Mouse (Mus musculus) kidney, embryonic 16.5 days (tissue): ENCODE results near the gene Zfp462. TPM values are rescaled to one million over a fixed set of nuclear protein-coding genes. Genes with fewer than 3 reads are reported as not detected.

Source experiments
- ATAC-seq: fragments of 200-750 bp; cut with Nextera tagmentation; 2 replicates; pipeline ENCODE4 v1.8.0; 2017; ENCODE audit warnings: moderate TSS enrichment; ENCODE audit not compliant: low FRiP score, low TSS enrichment
- H3K27ac ChIP-seq: fragments of 300-500 bp; sonication (generic); 2 replicates; pipeline ENCODE4 v1.5.1; 2014; ENCODE audit warnings: low read length
- H3K27me3 ChIP-seq: fragments of 300-500 bp; sonication (generic); 2 replicates; pipeline ENCODE4 v1.6.1; 2014; ENCODE audit warnings: low read length, control low read depth, mixed read lengths; ENCODE audit not compliant: insufficient read depth
- H3K36me3 ChIP-seq: fragments of 300-500 bp; sonication (generic); 2 replicates; pipeline ENCODE4 v1.6.1; 2014; ENCODE audit warnings: low read length, control low read depth, mixed read lengths; ENCODE audit not compliant: insufficient read depth
- H3K4me1 ChIP-seq: fragments of 300-500 bp; sonication (generic); 2 replicates; pipeline ENCODE4 v1.6.1; 2014; ENCODE audit warnings: low read length, control low read depth, mixed read lengths; ENCODE audit not compliant: insufficient read depth
- H3K4me2 ChIP-seq: fragments of 300-500 bp; sonication (generic); replicated peaks from 2 replicates; pipeline ENCODE4 v1.6.1; 2014; ENCODE audit warnings: low read depth, low read length
- H3K4me3 ChIP-seq: fragments of 300-500 bp; sonication (generic); 2 replicates; pipeline ENCODE4 v1.5.1; 2014; ENCODE audit warnings: mild to moderate bottlenecking, low read length
- H3K9ac ChIP-seq: fragments of 300-500 bp; sonication (generic); replicated peaks from 2 replicates; pipeline ENCODE4 v1.6.1; 2014; ENCODE audit warnings: low read length
- H3K9me3 ChIP-seq: fragments of 300-500 bp; sonication (generic); 2 replicates; pipeline ENCODE4 v1.6.1; 2016; ENCODE audit warnings: low read length, control low read depth
- WGBS: fragments of 180-500 bp; shearing (Covaris S2); extraction: QIAGEN DNeasy Blood & Tissue Kit; methylation state at CpG from one replicate; pipeline ENCODE4 v1.1.7; 2014; 5-methylcytosine and 5-hydroxymethylcytosine counted together
- polyA plus RNA-seq: library from polyadenylated mRNA; unstranded; fragments of >200 nt; fragmentation: Nextera tagmentation; extraction: Ambion mirVana; gene quantifications from 2 replicates; pipeline ENCODE4 v1.2.1, GENCODE M21; 2015

The Zfp462 gene
- polyA plus RNA-seq, 1 experiment from 2014 or later = 3.4 TPM

DNA sequence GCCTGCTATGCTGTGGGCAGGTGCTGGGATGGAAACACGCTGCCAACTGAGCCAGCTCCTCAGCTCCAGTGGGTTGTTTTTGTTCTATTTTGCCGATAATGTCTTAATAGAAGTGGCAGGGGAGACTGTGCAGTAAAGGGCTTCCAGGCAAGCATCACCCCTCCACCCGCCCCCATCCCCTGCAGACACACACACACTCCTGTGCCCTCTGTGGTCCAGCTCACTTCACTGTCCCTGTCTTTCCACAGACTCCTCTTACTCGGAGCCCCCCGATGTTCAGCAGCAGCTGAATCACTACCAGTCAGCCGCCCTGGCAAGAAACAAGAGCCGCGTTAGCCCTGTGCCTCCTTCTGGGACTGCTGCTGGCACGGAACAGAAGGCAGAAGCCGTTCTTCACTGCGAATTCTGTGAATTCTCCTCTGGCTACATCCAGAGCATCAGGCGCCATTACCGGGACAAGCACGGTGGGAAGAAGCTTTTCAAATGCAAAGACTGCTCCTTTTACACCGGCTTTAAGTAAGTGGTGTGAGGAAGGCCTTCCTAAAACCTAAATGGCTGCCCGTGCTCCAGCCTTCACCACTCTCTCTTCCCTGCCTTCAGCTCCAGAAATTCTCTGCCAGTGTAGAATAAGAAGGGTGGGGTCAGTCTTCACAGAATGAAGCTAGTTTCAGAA lies 105.2 kb downstream of the Zfp462 start:
- Histone ChIP-seq H3K4me3 (no peak overlapping the region), H3K27me3 (no peaks in the 10 kb centered on the region), H3K27ac (no peak overlapping the region), H3K4me2 (no peak overlapping the region), H3K36me3 (peaks cover 47% of the 10 kb centered on the region), H3K9me3 (no peaks in the 10 kb centered on the region), H3K9ac (no peak overlapping the region), H3K4me1 (no peaks in the 10 kb centered on the region)
- ATAC-seq = no peak
- 74% methylated on average over 16 of the region's 16 CpGs for WGBS

DNA sequence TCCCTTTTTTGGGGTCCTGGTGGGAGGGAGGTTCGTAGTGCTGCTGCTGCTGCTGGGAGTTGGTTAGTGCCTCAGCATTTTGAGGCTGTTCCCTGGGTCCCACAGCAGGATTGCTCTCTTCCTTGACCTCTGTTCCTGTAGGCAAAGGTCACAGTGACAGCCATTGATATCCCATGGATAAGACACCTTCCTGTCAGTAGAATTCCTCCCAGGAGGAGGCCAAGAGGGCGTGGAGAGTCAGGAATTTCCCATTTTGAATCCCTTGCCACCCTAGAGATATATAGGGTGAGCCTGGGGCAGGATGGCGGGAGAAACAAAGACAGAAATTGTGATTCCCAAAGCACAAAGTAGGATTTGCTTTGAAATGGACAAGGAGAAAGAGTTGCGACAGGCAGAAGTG lies 106.5 kb downstream of the Zfp462 start:
- 93% methylated on average over 4 of the region's 4 CpGs for WGBS
- H3K9ac ChIP-seq = no peak overlapping the region
- peaks cover 52% of the 10 kb centered on the region for H3K36me3 ChIP-seq
- no peak overlapping the region for H3K27ac ChIP-seq
- H3K9me3 ChIP-seq = no peaks in the 10 kb centered on the region
- no peak overlapping the region for H3K4me3 ChIP-seq
- H3K4me2 ChIP-seq = no peak overlapping the region
- H3K27me3 ChIP-seq = no peaks in the 10 kb centered on the region
- H3K4me1 ChIP-seq = no peaks in the 10 kb centered on the region
- no peak for ATAC-seq

DNA sequence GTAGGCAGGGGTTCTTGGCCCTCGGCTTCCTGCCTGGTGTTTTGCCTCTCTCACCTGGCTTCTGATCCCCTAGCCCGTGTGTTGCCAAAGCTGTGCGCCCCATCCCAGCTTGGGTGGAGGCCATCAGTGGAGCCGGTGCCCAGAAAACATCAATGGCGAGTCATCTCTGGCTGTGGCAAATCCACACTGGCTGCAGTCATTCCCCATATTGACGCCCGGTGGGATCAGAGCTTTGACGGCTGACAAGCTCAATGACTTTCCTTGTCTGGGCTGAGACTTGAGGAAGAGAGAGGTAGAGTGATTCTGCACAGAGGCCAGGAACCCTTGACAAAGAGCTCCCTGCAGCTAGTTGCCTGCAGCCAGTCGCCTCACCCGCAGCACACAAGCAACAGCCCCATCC lies 107.8 kb downstream of the Zfp462 start:
- no peak overlapping the region for H3K4me2 ChIP-seq
- WGBS = 95% methylated on average over 10 of the region's 10 CpGs
- no peaks in the 10 kb centered on the region for H3K9me3 ChIP-seq
- no peaks in the 10 kb centered on the region for H3K27me3 ChIP-seq
- no peak overlapping the region for H3K27ac ChIP-seq
- no peak for ATAC-seq
- no peaks in the 10 kb centered on the region for H3K4me1 ChIP-seq
- H3K9ac ChIP-seq = no peak overlapping the region
- peaks cover 52% of the 10 kb centered on the region for H3K36me3 ChIP-seq
- no peak overlapping the region for H3K4me3 ChIP-seq

DNA sequence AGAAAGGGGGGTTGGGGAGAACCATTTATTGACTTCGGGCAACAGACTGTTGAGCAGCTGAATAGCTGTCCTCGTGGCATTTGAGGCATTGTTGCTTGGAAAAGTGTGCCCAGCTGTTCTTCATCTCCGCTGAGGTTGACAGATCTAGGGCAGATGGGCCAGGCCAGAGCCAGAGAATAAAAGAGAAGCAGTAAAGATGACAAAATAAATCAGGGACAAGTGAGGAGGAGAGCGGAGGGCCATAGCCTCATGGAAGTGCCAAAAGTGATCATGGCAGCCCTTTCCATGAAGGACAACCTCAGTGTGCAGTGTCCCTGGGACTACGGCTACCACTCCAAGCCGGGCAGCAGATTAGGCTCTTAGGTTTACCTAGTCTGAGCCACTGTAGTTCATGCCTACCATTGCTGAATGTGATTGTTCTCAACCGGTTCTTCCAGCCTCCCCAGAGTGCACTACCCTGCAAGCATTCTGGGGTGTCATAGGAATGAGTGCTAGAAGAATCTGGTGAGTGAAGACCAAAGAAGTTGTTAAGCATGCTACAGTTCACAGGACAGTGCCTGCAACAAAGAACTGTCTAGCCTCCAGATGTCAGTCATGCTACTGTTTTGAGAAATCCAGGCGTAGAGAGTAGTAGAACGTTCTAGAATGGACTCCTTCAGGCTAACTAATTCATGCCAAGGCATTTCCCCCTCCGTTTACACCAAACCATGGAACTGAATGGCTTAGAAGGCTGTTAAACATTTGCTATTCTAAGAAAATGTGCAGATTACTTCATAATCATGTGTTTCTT lies 113.0 kb downstream of the Zfp462 start:
- peak; percentile 82 for ATAC-seq
- Histone ChIP-seq H3K4me1 (no peaks in the 10 kb centered on the region), H3K4me2 (no peak overlapping the region), H3K9me3 (no peaks in the 10 kb centered on the region), H3K27me3 (no peaks in the 10 kb centered on the region), H3K27ac (no peak overlapping the region), H3K36me3 (peaks cover 38% of the 10 kb centered on the region; the same call in 1 of the 2 replicates), H3K9ac (no peak overlapping the region), H3K4me3 (no peak overlapping the region)
- 51% methylated on average over 10 of the region's 10 CpGs for WGBS

DNA sequence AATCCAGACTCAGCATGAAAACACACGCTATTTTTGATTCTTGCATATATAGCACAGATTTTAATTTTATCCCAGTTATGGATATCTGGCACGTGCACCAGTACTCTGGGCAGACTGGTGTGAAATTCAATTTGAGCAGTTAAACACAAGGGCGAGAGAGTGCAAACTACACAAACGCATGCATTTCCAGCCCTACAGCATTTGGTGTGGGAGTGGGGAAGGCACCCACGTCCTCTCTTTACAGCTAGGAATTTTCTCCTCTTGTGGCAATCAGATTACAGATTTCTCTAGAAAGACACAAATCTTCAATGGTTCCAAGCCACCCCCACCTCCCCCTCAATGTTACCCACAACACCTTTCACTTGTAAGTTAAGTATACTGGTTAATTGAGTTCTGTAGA lies 114.1 kb downstream of the Zfp462 start:
- Histone ChIP-seq H3K9me3 (no peaks in the 10 kb centered on the region), H3K27me3 (no peaks in the 10 kb centered on the region), H3K4me2 (no peak overlapping the region), H3K4me1 (no peaks in the 10 kb centered on the region), H3K9ac (no peak overlapping the region), H3K4me3 (no peak overlapping the region), H3K27ac (no peak overlapping the region), H3K36me3 (peaks cover 36% of the 10 kb centered on the region)
- no peak for ATAC-seq
- 80% methylated on average over 5 of the region's 5 CpGs for WGBS

DNA sequence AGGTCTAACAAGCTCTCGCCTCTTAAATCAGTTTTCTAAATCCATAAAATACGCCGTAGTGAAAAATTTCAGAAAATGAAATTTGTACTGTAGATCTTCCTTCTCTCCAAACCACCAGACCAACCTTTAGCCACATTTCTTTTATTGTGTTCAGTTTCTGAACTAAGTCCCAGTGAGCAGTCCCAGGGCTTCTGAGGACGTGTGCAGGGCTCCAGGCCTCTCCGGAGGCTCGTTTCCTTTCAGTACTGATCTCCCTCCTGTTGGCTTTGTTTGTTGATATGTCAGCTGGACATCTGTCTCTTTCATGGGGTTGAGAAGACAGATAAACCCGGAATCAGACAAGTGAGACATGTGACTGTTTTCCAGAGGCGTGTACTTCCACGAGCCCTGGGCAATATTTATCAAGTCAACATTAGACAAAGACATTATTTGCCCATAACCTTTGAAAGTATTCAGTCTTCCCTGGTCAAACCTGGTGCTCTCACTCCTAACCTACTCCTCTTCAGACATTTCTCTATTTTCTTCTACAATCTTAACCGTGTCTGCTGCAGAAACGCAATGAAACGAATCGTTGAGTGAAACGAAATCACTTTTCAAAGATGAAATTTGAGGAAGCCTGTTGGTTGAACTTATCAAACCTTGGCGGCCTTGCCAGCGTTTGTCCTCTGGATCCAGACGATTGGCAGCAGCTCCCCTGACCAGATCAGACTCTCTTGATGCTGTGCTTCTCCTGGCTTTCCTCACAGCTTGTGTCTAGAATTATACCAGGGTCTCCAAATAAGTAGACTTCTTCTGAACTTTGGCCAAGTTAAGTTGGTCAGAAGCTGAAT lies 121.7 kb downstream of the Zfp462 start:
- Histone ChIP-seq H3K27me3 (no peaks in the 10 kb centered on the region), H3K36me3 (peaks cover 17% of the 10 kb centered on the region), H3K4me1 (no peaks in the 10 kb centered on the region), H3K9ac (no peak overlapping the region), H3K4me2 (no peak overlapping the region), H3K9me3 (0 out of 2 replicates have a peak, but pooled peaks cover 2% of the 10 kb centered on the region), H3K27ac (no peak overlapping the region), H3K4me3 (no peak overlapping the region)
- 78% methylated on average over 17 of the region's 17 CpGs for WGBS
- no peak for ATAC-seq

DNA sequence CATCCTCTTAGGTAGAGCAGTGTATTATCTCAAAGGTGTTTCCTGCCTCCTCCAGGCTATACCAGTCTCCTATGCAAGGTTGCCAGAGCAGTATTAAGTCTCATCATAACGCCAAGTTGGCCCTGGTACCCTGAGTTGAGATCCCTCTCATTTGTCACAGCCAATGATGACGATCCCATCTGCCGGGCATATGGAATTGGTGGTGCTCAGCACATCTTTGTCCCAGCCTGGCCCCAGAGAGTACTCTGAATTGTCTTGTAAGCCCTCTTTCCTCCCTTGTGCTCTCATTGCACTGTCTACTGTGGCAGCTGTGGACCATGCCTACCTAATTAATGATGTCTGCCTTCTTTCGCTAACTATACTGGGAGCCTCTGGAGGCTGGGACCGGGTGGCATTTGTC lies 126.7 kb downstream of the Zfp462 start:
- no peak overlapping the region for H3K4me2 ChIP-seq
- no peaks in the 10 kb centered on the region for H3K4me1 ChIP-seq
- H3K4me3 ChIP-seq = no peak overlapping the region
- H3K36me3 ChIP-seq = peaks cover 12% of the 10 kb centered on the region; the same call in 1 of the 2 replicates
- H3K9ac ChIP-seq = no peak overlapping the region
- 95% methylated on average over 5 of the region's 5 CpGs for WGBS
- no peaks in the 10 kb centered on the region for H3K27me3 ChIP-seq
- no peak for ATAC-seq
- no peak overlapping the region for H3K27ac ChIP-seq
- H3K9me3 ChIP-seq = no peaks in the 10 kb centered on the region

DNA sequence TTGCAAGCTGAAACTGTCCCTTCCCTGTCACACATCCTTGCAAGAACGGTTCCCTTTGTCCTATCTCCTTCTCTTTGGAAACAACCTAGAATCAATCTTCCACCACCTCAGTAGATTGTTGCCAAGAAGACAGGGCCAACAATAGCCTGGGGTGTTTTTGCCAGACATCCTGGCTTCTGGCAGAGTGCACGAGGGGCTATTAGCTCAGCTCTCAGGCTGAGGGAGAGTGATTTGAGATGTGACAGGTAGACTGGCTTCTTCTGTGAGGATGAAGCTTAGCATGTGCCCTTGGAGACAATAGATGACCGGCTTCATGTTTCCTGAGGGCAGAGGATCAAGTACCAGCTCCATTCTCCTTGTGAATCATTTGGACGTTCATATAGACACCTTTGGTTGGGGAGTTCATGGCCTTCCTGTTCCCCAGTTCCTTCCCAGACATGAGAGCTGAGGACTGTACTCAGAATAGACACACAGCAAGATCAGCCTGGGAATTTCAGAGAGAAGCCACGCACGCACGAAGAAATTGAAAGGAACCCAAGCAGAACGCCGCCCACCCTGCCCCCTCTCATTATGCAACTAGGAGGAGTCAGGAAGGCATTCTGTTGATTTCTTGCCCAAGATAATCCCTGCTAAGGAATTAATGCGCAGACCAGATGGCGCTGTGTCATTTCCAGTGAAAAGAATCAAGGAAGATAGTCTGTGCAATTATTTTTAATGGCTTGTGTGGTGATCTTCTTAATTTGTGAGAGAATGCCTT lies 132.5 kb downstream of the Zfp462 start:
- Histone ChIP-seq H3K4me2 (no peak overlapping the region), H3K9me3 (no peaks in the 10 kb centered on the region), H3K9ac (0 out of 2 replicates have a peak overlapping the region, but pooled peaks have one; percentile 5), H3K27me3 (no peaks in the 10 kb centered on the region), H3K4me3 (no peak overlapping the region), H3K36me3 (peaks cover 24% of the 10 kb centered on the region), H3K4me1 (peaks cover 14% of the 10 kb centered on the region), H3K27ac (peak overlapping the region; percentile 14; the same call in 1 of the 2 replicates)
- ATAC-seq = no peak
- 49% methylated on average over 11 of the region's 11 CpGs for WGBS
